Mouse (Mus musculus): ENCODE results near the gene Ylpm1.
A peak's percentile ranks its signal among the peaks of the same experiment; 100 is the strongest.

The Ylpm1 gene

GRCm38 (mm10) chr12:85009776-85010175 is 13.7 kb downstream of the Ylpm1 start:
- no peak for DNase-seq (ENCODE audit: low spot score in 2 of 2)

DNA sequence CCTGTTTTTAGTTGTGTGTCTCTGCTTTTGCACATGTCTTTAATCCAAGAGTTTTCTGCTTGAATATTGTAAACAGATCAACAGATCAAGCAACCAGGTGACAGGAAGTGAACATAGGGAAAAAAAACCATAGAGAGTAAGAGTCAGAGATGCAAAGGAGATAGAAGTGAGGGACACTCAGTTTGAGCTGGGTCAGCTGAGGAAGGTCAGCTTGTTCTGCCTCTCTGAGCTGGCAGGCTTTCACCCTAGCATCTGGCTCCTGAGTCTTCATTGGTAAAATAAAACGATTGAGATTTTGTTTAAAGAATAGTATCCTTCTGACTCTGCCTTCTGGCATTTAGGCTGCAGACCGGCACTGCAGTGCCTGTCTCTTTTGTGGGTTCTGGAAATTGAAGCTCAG is 14.4 kb downstream of the Ylpm1 start:
- no peak for DNase-seq (ENCODE audit: low spot score in 2 of 2)

- no peak for DNase-seq (ENCODE audit: low spot score in 2 of 2)
Measured at GRCm38 (mm10) chr12:85012185-85012584, 16.1 kb downstream of the Ylpm1 start.

- no peak for DNase-seq (ENCODE audit: low spot score in 2 of 2)
Measured at GRCm38 (mm10) chr12:85022071-85022470, 25.9 kb downstream of the Ylpm1 start.

DNA sequence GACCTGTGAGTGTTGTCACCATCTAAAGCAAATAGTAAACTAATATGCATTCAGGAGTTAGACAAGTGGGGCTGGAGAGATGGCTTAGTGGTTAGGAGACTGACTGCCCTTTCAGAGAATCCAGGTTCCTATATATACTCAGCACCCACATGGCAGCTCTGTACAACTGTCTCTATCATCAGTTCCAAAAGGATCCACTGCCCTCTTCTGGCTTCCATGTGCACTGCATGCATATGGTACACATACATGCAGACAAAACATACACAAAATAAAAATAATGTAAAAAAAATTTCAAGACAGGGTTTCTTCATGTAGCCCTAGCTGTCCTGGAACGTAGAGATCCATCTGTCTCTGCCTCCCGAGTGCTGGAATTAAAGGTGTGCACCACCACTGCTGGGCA is 36.6 kb downstream of the Ylpm1 start:
- peak in 1 of 2 experiments; percentile 22 for DNase-seq (ENCODE audit: low spot score in 2 of 2)

- DNase-seq (ENCODE audit: low spot score in 2 of 2): no peak
Measured at GRCm38 (mm10) chr12:85051218-85051617, 55.1 kb downstream of the Ylpm1 start.

DNA sequence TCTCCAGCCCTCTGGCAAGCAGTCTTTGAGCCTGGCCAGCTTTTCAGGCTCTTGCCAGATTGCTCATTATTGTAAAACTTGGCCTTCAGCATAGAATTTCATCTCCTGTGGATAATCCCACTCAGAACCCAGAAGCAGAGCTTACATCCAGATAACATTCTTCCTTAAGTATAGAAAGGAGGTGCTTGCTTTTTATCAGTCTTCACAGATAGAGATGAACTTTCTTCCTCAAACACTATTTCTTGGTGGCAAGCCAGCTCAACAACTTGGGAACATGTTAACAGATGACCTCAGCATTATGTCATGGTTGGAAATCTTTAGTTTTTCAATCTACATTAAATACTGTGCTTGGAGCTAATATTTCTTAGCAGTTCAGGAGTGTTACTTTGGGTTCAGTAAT is 74.9 kb downstream of the Ylpm1 start:
- no peak for DNase-seq (ENCODE audit: low spot score in 2 of 2)

- no peak for DNase-seq (ENCODE audit: low spot score in 2 of 2)
Measured at GRCm38 (mm10) chr12:85077100-85077499, 81.0 kb downstream of the Ylpm1 start.

GRCm38 (mm10) chr12:85084257-85084656 is 88.1 kb downstream of the Ylpm1 start:
- DNase-seq (ENCODE audit: low spot score in 2 of 2): no peak

DNA sequence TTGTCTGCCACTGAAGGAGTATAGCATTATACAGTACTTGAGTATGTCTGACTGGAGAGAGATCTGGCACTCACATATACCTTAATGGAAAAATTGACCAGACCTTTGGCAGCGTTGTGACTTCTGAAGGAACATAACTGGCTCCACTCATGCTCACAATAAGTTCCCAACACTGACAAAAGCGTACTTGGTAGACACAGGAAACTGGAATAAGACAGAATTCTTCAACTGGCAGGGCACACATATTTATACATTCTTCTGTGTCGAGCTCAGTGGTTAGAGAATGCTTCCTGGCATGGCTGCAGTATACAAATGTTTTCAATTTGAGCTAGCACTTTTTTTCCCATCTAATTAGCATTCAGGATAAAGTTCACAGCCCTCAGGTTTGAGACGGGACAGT is 88.8 kb downstream of the Ylpm1 start:
- no peak for DNase-seq (ENCODE audit: low spot score in 2 of 2)

DNA sequence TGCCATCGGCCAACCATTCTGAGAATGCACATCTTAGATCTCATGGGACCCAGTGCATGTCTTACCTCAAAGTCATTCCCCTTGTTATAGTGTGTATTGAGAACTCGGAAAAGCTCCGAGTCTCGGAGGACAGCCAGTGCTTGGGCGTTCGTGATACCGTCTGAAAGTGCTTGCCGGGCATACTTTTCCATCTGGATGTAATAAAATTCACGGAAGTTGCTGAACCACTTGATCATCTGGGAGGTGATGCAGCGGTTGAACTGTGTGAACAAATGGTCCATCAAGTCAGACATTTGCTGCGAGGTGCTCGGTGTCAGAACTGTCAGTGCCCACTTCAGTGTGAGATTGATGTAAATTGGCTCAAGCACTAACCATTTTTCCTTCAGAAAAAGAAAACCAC is 91.7 kb downstream of the Ylpm1 start:
- DNase-seq (ENCODE audit: low spot score in 2 of 2): no peak

GRCm38 (mm10) chr12:85091190-85091589 is 95.1 kb downstream of the Ylpm1 start:
- no peak for DNase-seq (ENCODE audit: low spot score in 2 of 2)

GRCm38 (mm10) chr12:85092214-85092613 is 96.1 kb downstream of the Ylpm1 start:
- DNase-seq (ENCODE audit: low spot score in 2 of 2): peak; percentile 61 to 70

- DNase-seq (ENCODE audit: low spot score in 2 of 2): peak; percentile 68 to 73
Measured at GRCm38 (mm10) chr12:85094010-85094409, 97.9 kb downstream of the Ylpm1 start.

DNA sequence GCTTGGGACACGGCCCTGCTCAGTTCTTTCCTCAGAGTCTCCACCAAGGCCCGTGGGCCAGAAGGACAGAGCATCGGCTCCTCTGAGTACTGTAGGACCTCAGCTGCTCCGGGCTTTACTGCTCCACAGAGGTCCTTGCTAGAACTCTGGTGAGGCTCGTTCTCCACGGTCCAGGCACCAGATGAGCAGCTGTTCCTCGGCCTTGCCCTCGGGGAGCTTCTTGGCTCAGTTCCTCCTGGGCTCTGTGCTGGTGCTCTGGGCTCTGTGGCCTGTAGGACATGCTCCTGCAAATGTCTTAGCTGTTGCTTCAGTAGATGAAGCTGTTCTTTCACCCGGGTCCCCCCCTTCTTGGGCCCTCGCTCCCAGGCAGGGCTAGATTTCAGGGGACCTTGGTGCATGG is 98.6 kb downstream of the Ylpm1 start:
- no peak for DNase-seq (ENCODE audit: low spot score in 2 of 2)

GRCm38 (mm10) chr12:85095146-85095545 is 99.0 kb downstream of the Ylpm1 start:
- no peak for DNase-seq (ENCODE audit: low spot score in 2 of 2)

GRCm38 (mm10) chr12:85095859-85096258 is 99.7 kb downstream of the Ylpm1 start:
- DNase-seq (ENCODE audit: low spot score in 2 of 2): no peak

DNA sequence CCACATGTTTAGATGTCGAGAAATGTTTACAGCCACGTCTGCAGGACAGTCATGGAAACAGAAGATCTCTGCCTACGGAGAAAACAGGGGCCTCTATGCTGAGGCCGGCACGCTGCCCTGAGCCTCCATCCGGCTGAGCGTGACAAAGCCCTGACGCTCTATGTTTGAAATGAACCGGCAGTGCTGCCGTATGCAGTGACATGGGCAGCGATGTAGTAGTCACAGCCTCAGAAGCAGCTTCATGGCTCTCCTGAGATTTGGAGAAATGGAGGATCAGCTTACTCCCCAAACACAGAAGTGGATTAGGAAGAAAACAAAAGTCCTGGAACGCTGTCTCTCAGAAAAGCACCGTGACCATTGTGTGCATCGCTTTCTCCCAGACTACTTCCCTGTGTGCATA is 104.9 kb downstream of the Ylpm1 start:
- DNase-seq (ENCODE audit: low spot score in 2 of 2): no peak

GRCm38 (mm10) chr12:85101521-85102106 is 105.5 kb downstream of the Ylpm1 start:
- no peak for DNase-seq (ENCODE audit: low spot score in 2 of 2)

GRCm38 (mm10) chr12:85103096-85103495 is 107.0 kb downstream of the Ylpm1 start:
- no peak for DNase-seq (ENCODE audit: low spot score in 2 of 2)

DNA sequence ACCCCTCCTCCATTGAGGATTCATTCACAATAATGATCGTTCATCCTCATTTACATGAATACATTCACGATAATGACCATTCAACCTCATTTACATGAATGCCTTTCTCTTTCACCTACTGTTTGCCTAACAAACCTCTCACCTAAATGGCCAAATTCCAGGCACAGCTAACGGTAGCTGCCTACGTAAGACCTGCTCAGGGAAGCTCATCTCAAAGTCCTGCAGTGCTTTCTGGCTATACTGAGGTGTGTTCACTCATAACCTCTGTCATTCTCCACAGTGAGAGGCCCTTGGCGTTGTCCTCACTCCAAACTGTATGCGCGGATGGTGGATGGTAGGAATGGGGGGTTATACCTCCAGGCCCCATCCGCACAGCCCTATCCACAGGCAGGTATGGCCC is 108.7 kb downstream of the Ylpm1 start:
- no peak for DNase-seq (ENCODE audit: low spot score in 2 of 2)

- DNase-seq (ENCODE audit: low spot score in 2 of 2): no peak
Measured at GRCm38 (mm10) chr12:85106292-85106691, 110.2 kb downstream of the Ylpm1 start.

DNA sequence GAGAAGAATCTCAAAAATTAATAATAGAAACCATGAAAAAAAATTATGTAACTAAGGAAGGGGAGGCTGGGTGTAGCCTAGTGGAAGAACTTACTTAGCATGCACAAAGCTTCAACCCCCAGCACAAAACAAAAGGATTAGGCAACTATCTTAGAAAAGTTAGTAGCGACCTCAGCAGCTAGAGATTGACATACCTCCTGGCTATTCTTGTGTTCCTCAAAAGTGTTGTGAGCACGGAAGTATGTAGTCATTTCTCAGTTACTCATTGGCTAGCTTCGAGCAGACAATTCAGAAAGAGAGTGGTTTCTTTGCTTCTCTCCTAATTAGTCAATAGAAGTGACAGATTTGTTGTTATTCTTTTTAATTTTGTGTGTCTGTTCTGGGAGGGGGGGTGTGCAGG is 112.5 kb downstream of the Ylpm1 start:
- DNase-seq (ENCODE audit: low spot score in 2 of 2): no peak

DNA sequence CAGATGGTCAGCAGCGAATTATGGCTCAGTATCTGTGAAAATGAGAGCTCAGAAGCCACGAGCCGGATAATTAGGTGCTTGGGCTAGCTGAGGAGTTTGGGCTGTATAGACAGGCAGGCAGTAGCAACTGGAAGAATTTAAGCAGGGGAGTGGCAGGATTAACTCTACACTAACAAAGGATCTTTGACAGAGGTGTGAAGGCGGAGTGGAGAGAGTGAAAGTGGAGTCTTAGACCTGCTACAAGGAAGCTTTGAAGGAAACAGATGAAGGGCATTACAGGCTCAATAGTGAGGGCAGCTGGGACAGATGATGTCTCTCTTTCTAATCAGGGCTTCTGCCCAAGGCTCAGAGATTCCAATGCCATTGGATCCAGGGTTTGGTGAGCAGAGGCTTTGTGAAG is 113.3 kb downstream of the Ylpm1 start:
- no peak for DNase-seq (ENCODE audit: low spot score in 2 of 2)

Measured in right cerebral cortex, adult 2 months (tissue).